Mouse (Mus musculus) intestine, embryonic 16.5 days (tissue): ENCODE measurements around the gene Dact3. TPM values are rescaled to one million over a fixed set of nuclear protein-coding genes. Genes with fewer than 3 reads are reported as not detected.

Source experiments
- ATAC-seq: fragments of 200-750 bp; cut with Nextera tagmentation; 2 replicates; pipeline ENCODE4 v1.8.0; 2017; ENCODE audit warnings: moderate TSS enrichment, moderate library complexity
- H3K27ac ChIP-seq: fragments of 300-500 bp; sonication (generic); 2 replicates; pipeline ENCODE4 v1.5.1; 2014; ENCODE audit warnings: mild to moderate bottlenecking, low read length
- H3K27me3 ChIP-seq: fragments of 300-500 bp; sonication (generic); replicated peaks from 2 replicates; pipeline ENCODE4 v1.6.1; 2014; ENCODE audit warnings: low read length, control low read depth, mixed read lengths; ENCODE audit not compliant: control insufficient read depth, insufficient read depth
- H3K36me3 ChIP-seq: fragments of 300-500 bp; sonication (generic); 2 replicates; pipeline ENCODE4 v1.6.1; 2014; ENCODE audit warnings: low read length, control low read depth; ENCODE audit not compliant: control insufficient read depth, insufficient read depth
- H3K4me1 ChIP-seq: fragments of 300-500 bp; sonication (generic); 2 replicates; pipeline ENCODE4 v1.6.1; 2014; ENCODE audit warnings: low read length, control low read depth, mixed read lengths; ENCODE audit not compliant: control insufficient read depth, insufficient read depth
- H3K4me2 ChIP-seq: fragments of 300-500 bp; sonication (generic); 2 replicates; pipeline ENCODE4 v1.6.1; 2014; ENCODE audit warnings: low read depth, low read length, control low read depth
- H3K4me3 ChIP-seq: fragments of 300-500 bp; sonication (generic); 2 replicates; pipeline ENCODE4 v1.5.1; 2014; ENCODE audit warnings: mild to moderate bottlenecking, low read length
- H3K9ac ChIP-seq: fragments of 300-500 bp; sonication (generic); 2 replicates; pipeline ENCODE4 v1.6.1; 2014; ENCODE audit warnings: low read depth, low read length
- H3K9me3 ChIP-seq: fragments of 300-500 bp; sonication (generic); 2 replicates; pipeline ENCODE4 v1.6.1; 2016; ENCODE audit warnings: low read length, control low read depth; ENCODE audit not compliant: control insufficient read depth
- WGBS: fragments of 180-500 bp; shearing (Covaris S2); extraction: QIAGEN DNeasy Blood & Tissue Kit; methylation state at CpG from one replicate; pipeline ENCODE4 v1.1.7; 2014; 5-methylcytosine and 5-hydroxymethylcytosine counted together
- polyA plus RNA-seq: library from polyadenylated mRNA; unstranded; fragments of >200 nt; fragmentation: Nextera tagmentation; extraction: Ambion mirVana; gene quantifications from 2 replicates; pipeline ENCODE4 v1.2.1, GENCODE M21; 2015

Dact3 gene
- polyA plus RNA-seq, 1 experiment from 2014 or later, result 1.6 TPM

DNA sequence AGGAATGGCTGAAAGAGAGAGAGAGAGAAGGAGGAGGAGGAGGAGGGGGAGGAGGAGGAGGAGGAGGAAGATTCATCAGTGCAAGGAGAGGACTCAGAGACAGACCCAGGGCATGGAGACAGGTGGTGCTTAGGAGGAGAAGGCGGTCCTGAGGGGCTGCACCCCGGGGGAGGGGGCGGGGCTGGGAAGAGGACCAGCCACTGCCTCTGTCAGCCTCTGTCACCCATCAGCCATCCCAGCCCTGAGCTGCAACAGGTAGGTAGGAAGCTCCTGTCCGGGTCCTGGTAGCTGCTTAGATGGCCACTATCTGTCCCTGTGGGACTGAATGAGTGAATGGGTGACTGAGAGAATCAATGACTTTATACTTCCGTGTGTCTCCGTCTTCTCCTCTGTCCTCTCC is 18.5 kb downstream of the Dact3 start:
- Histone ChIP-seq H3K4me1 (peaks cover 33% of the 10 kb centered on the region), H3K4me2 (0 out of 2 replicates have a peak overlapping the region, but pooled peaks have one; percentile 22), H3K9me3 (no peaks in the 10 kb centered on the region), H3K36me3 (no peaks in the 10 kb centered on the region), H3K4me3 (no peak overlapping the region), H3K27ac (no peak overlapping the region), H3K27me3 (peaks cover 23% of the 10 kb centered on the region), H3K9ac (no peak overlapping the region)
- WGBS, result 11% methylated on average over 6 of the region's 6 CpGs
- no peak for ATAC-seq

DNA sequence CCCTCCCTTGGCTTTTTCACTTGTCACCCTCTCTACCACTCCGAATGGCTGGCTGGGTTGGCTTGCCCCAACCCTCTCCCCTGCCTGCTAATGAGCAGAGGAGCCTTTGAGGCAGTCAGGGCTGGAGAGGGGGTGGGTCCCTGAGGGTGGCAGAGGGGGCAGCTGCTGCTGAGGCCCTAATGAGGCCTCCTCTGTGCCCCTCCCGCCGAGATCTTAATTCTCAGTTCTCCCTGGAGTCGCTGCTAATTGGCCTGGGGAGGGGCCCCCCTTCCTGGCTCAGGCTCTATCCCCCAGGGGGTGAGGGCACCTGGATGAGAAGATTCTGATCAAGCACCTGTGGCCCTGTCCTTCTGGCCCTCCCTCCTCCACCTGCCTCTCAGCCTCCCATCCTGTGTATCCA is 19.2 kb downstream of the Dact3 start:
- H3K36me3 ChIP-seq, result no peaks in the 10 kb centered on the region
- ATAC-seq, result no peak
- no peaks in the 10 kb centered on the region for H3K9me3 ChIP-seq
- peak overlapping the region; percentile 19; the same call in 1 of the 2 replicates for H3K9ac ChIP-seq
- no peak overlapping the region for H3K4me3 ChIP-seq
- H3K4me1 ChIP-seq, result peaks cover 33% of the 10 kb centered on the region
- peak overlapping the region; percentile 58; the same call in 1 of the 2 replicates for H3K4me2 ChIP-seq
- no peak overlapping the region for H3K27ac ChIP-seq
- peaks cover 23% of the 10 kb centered on the region for H3K27me3 ChIP-seq
- 21% methylated on average over 4 of the region's 4 CpGs for WGBS

DNA sequence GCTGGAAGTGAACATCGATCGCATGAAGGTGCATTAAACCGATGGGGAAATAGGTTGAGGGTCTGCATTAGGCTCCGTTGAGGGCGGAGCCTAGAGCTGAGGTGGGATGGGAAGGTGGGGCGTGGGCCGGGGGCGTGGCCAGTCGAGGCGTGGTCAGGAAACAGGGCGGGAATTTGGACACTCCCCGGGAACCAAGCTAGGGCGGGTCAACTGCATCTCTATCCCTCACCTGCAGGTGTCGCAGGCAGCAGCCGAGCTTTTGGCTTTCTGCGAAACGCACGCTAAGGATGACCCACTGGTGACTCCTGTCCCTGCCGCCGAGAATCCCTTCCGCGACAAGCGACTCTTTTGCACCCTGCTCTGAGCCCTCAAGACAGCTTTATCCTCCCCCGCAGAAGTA is 19.9 kb downstream of the Dact3 start:
- Histone ChIP-seq H3K4me2 (peak overlapping the region; percentile 58), H3K9ac (peak overlapping the region; percentile 43), H3K4me3 (peak overlapping the region; percentile 25), H3K36me3 (no peaks in the 10 kb centered on the region), H3K27me3 (peaks cover 23% of the 10 kb centered on the region), H3K27ac (no peak overlapping the region), H3K4me1 (peaks cover 33% of the 10 kb centered on the region), H3K9me3 (no peaks in the 10 kb centered on the region)
- ATAC-seq, result peak; percentile 20; the same call in 1 of the 2 replicates
- 2% methylated on average over 24 of the region's 24 CpGs for WGBS

DNA sequence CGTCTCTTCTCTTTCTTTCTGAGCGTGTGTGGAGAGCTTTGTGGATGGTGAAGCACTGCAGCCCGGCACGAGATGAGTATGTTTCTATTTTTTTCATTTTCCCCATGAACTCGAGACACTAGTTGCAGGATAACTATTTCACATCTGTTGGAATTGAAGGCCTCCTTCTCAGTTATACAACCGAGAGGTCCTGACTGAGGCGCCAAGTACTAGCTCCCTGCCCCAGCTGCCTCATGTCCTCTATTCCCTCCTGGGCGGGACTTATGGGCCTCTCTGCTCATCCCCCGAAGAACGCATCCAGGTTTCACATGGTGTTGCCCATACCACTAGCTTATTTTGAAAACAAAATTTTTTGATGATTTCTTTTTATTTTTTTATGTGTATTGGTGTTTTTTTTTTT is 20.4 kb downstream of the Dact3 start:
- H3K36me3 ChIP-seq, result no peaks in the 10 kb centered on the region
- no peak overlapping the region; the same call in 1 of the 2 replicates for H3K4me3 ChIP-seq
- H3K27ac ChIP-seq, result no peak overlapping the region
- WGBS, result 29% methylated on average over 10 of the region's 10 CpGs
- H3K9ac ChIP-seq, result no peak overlapping the region
- H3K27me3 ChIP-seq, result peaks cover 23% of the 10 kb centered on the region
- H3K9me3 ChIP-seq, result no peaks in the 10 kb centered on the region
- no peak for ATAC-seq
- peak overlapping the region; percentile 58 for H3K4me2 ChIP-seq
- peaks cover 29% of the 10 kb centered on the region for H3K4me1 ChIP-seq

DNA sequence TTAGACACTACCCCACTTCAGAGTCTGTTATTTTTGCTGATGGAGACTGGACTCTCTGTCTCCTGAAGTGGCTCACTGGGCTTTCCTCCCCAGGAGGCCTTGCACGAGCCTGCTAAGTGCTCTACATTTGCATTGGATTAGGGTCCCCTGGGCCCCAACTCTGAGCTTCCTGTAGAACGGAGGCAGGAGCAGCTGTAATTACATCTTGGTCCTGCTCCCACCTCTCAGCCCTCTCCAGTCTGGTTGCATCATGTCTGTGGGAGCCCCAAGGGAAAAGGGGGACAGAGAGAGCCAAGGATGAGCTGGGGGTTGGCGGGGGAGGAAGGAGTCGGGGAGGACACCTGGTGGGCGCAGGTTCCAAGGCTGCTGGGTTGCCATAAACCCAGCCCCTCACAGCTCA is 25.4 kb downstream of the Dact3 start:
- 23% methylated on average over 5 of the region's 5 CpGs for WGBS
- H3K4me2 ChIP-seq, result no peak overlapping the region
- no peaks in the 10 kb centered on the region for H3K9me3 ChIP-seq
- no peak overlapping the region for H3K9ac ChIP-seq
- no peaks in the 10 kb centered on the region for H3K36me3 ChIP-seq
- H3K4me3 ChIP-seq, result no peak overlapping the region
- H3K27ac ChIP-seq, result no peak overlapping the region
- no peak for ATAC-seq
- peaks cover 9% of the 10 kb centered on the region for H3K4me1 ChIP-seq
- H3K27me3 ChIP-seq, result no peaks in the 10 kb centered on the region

DNA sequence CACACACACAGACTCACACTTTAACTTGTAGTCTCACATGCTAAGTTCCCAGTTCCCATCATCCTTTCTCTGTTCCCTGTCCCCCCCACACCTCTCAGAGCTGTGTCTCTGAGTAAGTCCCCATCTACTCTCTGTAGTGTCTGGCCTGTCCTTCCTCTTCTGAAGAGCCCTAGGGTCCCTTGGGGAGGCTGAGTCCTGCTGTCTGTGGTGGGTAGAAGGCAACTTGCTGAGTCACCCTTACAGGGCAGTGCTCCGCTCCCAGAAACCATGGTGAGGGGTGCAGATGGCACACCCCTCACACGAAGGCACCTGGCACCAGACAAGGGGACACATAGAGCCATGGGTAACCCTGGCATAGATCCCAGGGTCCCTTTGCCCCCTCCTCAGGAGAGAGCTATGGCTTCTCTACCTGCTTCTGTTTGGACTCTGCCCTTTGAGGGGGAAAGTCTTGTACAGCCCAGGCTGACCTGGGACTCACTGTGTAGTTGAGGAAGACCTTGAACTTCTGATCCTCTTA is 28.4 kb downstream of the Dact3 start:
- H3K36me3 ChIP-seq, result no peaks in the 10 kb centered on the region
- 0 out of 2 replicates have a peak, but pooled peaks cover under 1% of the 10 kb centered on the region for H3K27me3 ChIP-seq
- ATAC-seq, result no peak
- 82% methylated on average over 2 of the region's 2 CpGs for WGBS
- no peak overlapping the region for H3K4me3 ChIP-seq
- H3K27ac ChIP-seq, result 0 out of 2 replicates have a peak overlapping the region, but pooled peaks have one; percentile 6
- no peaks in the 10 kb centered on the region for H3K9me3 ChIP-seq
- peaks cover 29% of the 10 kb centered on the region for H3K4me1 ChIP-seq
- 0 out of 2 replicates have a peak overlapping the region, but pooled peaks have one; percentile 5 for H3K9ac ChIP-seq
- no peak overlapping the region for H3K4me2 ChIP-seq

DNA sequence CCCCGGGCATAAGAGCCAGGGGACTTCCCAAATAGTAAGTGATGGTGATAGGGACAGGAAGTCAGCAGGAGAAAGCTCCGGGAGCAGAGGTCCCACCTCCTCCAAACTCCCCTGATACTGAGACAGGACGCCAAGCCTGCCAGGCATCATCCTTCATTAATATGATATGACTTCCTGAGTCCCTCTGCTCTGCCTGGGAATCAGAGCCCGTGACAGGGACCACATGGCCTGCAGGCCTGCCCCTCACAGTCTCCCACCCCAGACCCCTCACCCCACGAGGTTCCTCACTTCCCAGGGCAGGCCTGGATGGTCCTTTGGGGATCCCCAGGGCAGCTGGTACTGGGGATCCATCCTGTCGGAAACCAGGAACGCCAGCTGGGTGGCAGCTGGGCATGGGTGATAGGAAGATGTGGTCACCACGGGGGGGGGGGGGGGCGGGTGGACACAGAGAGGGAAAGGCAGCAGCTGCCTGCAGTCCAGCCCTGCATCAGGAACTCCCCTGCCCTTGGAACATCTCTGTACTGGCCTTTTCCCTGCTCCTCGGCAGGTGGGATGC is 29.1 kb downstream of the Dact3 start:
- Histone ChIP-seq H3K27ac (0 out of 2 replicates have a peak overlapping the region, but pooled peaks have one; percentile 6), H3K36me3 (no peaks in the 10 kb centered on the region), H3K27me3 (0 out of 2 replicates have a peak, but pooled peaks cover 2% of the 10 kb centered on the region), H3K4me3 (no peak overlapping the region), H3K9me3 (no peaks in the 10 kb centered on the region), H3K9ac (0 out of 2 replicates have a peak overlapping the region, but pooled peaks have one; percentile 5), H3K4me1 (peaks cover 33% of the 10 kb centered on the region), H3K4me2 (no peak overlapping the region)
- WGBS, result 51% methylated on average over 9 of the region's 10 CpGs
- no peak for ATAC-seq

DNA sequence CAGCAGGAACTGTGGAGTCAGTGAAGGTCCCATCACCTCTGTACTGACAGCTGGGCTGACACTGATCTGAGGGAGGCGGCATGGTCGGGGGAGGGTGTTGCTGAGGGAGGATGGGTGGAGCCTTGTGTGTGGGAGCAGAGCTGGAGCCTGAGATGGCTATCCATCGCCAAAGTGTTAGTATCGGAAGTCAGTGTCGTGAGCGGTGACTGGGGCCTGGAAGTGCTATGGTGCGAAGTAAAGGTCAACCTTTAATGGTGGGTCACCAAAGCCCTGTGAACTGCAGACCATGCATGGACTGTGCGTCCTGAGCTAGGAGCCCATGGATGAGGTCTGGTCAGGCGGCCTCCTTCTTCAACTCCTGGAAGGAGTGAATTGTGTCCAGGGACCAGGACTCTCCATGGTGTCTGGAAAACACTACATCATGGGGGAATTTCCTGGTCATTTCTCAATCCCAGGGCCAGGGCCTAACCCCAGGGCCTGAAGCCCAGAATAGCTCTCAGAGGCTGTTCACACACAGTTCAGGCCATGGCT is 30.4 kb downstream of the Dact3 start:
- Histone ChIP-seq H3K4me2 (no peak overlapping the region), H3K36me3 (no peaks in the 10 kb centered on the region), H3K9me3 (no peaks in the 10 kb centered on the region), H3K4me3 (no peak overlapping the region), H3K27me3 (0 out of 2 replicates have a peak, but pooled peaks cover 2% of the 10 kb centered on the region), H3K9ac (no peak overlapping the region), H3K27ac (0 out of 2 replicates have a peak overlapping the region, but pooled peaks have one; percentile 19), H3K4me1 (peaks cover 40% of the 10 kb centered on the region)
- ATAC-seq, result no peak; the same call in 1 of the 2 replicates
- WGBS, result 42% methylated on average over 9 of the region's 9 CpGs

DNA sequence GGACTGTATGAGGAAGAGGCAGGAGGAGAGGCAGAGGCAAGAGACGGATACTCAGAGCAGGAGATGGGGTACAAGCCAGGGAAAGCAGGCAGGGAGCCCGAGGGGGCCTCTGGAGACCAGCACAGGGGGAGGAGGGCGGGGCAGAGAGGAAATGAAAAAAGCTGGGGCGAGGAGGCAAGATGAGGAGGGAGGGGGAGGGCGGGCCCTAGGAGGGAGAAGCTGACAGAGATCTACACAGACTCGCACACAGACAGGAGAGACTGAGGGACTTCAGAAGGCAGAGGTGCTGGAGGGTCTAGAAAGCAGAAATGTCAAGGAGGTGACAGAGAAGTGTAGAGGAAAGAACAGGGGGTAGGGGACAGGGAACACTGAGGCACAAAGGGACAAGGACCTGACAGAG is 31.2 kb downstream of the Dact3 start, which contains the start of gene Ptgir:
Gene Ptgir (plus strand): TSS at position 210 of the 400 bp plus-strand sequence.
- Histone ChIP-seq H3K9me3 (no peaks in the 10 kb centered on the region), H3K4me1 (peaks cover 40% of the 10 kb centered on the region), H3K9ac (peak within 1 kb of the TSS; percentile 20; the same call in 1 of the 2 replicates), H3K4me2 (peak within 1 kb of the TSS; percentile 23; the same call in 1 of the 2 replicates), H3K27ac (0 out of 2 replicates have a peak within 1 kb of the TSS, but pooled peaks have one; percentile 19), H3K27me3 (0 out of 2 replicates have a peak, but pooled peaks cover 2% of the 10 kb centered on the region), H3K36me3 (no peaks in the 10 kb centered on the region), H3K4me3 (0 out of 2 replicates have a peak within 1 kb of the TSS, but pooled peaks have one; percentile 3)
- ATAC-seq, result peak; percentile 16; the same call in 1 of the 2 replicates
- 10% methylated on average over 6 of the region's 6 CpGs for WGBS
